Mouse (Mus musculus) subcutaneous adipose tissue, adult 2 months (tissue): ENCODE results near the gene Smarcd1. TPM values are rescaled to one million over a fixed set of nuclear protein-coding genes. Genes with fewer than 3 reads are reported as not detected.

Source experiments
- polyA plus RNA-seq: library from polyadenylated mRNA; depleted of rRNA; stranded (reverse); fragments of >200 nt; gene quantifications from 2 replicates; pipeline ENCODE4 v1.2.3, GENCODE M21; 2012; ENCODE audit warnings: low replicate concordance; rRNA removed

Smarcd1 gene
- polyA plus RNA-seq = 23.1 and 45.0 TPM in 2 replicates

DNA sequence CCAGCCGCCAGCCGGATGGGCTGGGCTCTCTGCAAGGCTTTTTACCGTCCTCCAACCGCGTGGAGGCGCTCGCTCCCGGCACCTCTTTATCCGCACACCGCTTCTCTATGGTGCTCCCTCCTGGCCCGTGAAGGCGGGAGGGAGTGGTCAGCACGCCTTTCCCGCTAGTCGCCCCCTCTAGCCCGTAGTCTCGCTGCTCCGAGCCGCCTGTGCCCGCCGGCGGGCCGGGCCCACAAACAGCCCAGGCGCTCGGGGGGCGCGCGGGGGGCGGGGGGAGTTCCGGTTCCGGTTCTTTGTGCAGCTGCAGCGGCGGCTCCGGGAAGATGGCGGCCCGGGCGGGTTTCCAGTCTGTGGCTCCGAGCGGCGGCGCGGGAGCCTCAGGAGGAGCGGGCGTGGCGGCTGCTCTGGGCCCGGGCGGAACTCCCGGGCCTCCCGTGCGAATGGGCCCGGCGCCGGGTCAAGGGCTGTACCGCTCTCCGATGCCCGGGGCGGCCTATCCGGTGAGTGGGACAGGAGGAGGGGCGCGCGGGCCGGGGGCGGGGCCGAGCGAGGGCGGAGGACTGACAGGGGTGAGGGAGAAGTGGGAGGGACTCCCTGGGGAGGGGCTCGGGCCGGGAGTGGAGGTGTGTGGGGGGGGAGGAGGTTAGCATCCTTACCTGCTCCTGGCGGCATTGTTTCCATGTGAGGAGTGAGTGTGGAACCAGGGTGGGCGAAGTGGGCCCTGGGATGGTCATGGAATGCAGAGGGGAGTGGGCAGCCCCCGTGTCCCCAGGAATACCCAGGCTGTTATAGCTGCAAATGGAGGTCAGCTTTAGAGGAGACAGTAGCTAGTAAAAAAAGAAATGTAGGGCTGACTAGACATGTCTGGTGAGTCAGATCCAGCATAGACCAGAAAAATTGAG is at the start of gene Smarcd1:
Gene Smarcd1, plus strand, starts transcription at position 131 of the 902 bp plus-strand sequence.

DNA sequence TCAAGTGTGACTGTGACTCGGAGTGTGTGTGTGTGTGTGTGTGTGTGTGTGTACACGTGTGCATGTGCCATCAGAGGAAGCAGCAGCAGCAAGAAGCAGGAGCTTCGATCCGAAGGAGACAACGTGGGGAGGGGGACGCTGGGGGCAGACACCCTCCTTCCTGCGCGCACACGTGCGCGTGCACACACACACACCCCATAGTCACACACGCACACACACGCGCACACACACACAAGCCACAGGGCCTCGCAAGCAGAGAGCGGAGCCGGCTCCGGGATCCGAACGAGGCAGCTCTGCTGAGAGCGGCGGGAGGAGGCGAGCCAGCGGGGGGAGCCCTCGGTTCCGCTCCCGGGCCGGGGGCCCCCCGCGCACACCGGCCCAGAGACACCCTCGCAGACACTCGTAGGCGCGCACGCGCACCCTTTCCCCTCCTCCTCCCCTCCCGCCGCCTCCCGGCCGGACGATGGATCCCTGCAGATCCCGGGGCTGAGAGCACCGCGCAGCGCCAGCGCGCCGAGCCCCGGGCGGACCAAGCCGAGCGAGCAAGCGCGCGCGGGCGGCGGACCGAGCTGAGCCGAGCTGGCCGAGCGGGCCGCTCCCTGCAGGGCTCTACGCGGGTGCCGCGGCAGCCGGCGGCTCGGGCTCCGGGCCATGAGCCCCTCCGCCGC is 31.6 kb upstream of the Smarcd1 start, which contains the start of gene Asic1:
Gene Asic1, plus strand, starts transcription at position 215 of the 668 bp plus-strand sequence.

DNA sequence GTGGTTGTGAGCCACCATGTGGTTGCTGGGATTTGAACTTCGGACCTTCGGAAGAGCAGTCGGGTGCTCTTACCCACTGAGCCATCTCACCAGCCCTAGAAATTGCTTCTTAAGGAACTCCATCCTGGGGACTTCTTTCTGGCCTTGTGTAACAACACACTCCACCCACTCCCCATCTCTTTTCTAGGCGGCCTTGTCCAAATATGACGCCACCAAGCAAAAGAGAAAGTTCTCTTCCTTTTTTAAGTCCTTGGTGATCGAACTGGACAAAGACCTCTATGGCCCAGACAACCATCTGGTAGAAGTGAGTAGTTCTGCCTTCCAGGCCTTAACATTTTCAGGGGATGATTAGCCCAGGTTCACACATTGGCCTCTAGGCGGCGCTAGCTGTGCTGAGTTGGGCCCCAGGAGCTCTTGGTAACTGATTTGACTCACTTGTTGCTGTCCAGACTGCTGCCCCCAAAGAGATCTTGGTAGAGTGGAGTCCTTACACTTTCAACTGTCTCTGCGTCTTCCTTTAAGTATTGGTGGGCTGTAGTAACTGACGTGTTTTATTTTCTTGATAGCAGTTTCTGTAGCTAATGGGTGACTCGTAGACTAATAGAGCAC is 3.6 kb downstream of the Smarcd1 start, which contains the start of gene Gm17349:
Gene Gm17349, minus strand, starts transcription at position 51 of the 609 bp plus-strand sequence.

GRCm38 (mm10) chr15:99717386-99718334 is 15.7 kb downstream of the Smarcd1 start, which contains the start of gene Gpd1:
Gene Gpd1 (plus strand): TSS chr15:99717515.

DNA sequence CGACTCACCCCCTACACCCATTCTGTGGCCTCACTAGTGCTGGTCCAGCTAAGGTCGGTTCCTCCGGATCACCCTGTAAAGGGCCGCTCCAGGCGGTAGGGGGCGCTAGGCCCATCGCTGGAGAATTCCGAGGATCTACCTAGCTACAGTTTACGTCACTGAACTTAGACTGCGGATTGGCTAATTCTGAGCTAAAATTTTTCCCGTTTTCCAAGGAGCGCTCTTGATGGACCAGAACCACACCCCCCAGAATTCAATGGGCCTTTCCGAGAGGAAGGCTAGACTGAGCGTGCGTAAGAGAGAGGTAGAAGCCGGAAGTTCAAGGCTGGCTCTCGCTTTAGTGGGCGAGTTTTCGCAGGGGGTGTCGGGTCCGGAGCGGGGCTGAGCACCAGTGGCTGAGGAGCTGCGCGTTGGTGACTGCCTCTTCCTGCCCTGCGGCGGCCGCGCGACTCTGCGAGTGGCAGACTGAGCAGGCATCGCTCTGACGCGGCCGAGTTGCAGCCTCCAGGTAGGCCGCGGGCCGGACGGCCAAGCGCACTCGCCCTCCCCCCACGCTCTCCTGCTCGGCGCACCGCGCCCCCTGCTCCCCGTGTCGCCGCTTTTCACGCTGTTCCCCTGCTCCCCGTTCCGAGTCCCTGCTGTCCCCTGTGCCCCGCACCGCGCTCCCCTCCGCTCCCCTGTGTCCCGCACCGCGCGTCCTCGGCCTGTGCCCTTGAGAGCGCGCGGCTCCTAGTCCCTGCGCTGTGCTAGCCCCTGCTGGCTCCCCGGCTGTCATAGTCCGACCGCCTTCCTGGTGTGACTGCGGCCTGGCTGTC is 23.6 kb downstream of the Smarcd1 start, which contains the start of gene Cox14:
Gene Cox14, plus strand, starts transcription at position 278 of the 815 bp plus-strand sequence.

Other genes with a start within 250 kb of the Smarcd1 start
- 5.7 and 14.9 TPM in 2 replicates for gene Nckap5l, start 244.4 kb upstream of the Smarcd1 start, polyA plus RNA-seq
- 3.3 and 5.1 TPM in 2 replicates for gene Bcdin3d, start 227.4 kb upstream of the Smarcd1 start, polyA plus RNA-seq
- 0.43 and 1.4 TPM in 2 replicates for gene Faim2, start 174.0 kb upstream of the Smarcd1 start, polyA plus RNA-seq
- gene Aqp2, start 123.1 kb upstream of the Smarcd1 start, polyA plus RNA-seq = 0.07 and 0.27 TPM in 2 replicates
- 0.87 and 21.0 TPM in 2 replicates for gene Aqp5, start 111.3 kb upstream of the Smarcd1 start, polyA plus RNA-seq
- not detected in 2 replicates for gene Aqp6, start 100.7 kb upstream of the Smarcd1 start, polyA plus RNA-seq
- 6.0 and 19.2 TPM in 2 replicates for gene Racgap1, start 50.5 kb upstream of the Smarcd1 start, polyA plus RNA-seq
- 0.15 and 0.17 TPM in 2 replicates for gene Asic1, start 31.8 kb upstream of the Smarcd1 start, polyA plus RNA-seq
- gene Gm17349, start 3.4 kb downstream of the Smarcd1 start, polyA plus RNA-seq = not detected in 2 replicates
- 767 and 1,246 TPM in 2 replicates for gene Gpd1, start 15.4 kb downstream of the Smarcd1 start, polyA plus RNA-seq
- gene Cox14, start 23.5 kb downstream of the Smarcd1 start, polyA plus RNA-seq = 201 and 238 TPM in 2 replicates
- 50.3 and 52.2 TPM in 2 replicates for gene Cers5, start 70.8 kb downstream of the Smarcd1 start, polyA plus RNA-seq
- gene Lima1, start 173.3 kb downstream of the Smarcd1 start, polyA plus RNA-seq = 28.0 and 54.6 TPM in 2 replicates